In the genomic region with DNA sequence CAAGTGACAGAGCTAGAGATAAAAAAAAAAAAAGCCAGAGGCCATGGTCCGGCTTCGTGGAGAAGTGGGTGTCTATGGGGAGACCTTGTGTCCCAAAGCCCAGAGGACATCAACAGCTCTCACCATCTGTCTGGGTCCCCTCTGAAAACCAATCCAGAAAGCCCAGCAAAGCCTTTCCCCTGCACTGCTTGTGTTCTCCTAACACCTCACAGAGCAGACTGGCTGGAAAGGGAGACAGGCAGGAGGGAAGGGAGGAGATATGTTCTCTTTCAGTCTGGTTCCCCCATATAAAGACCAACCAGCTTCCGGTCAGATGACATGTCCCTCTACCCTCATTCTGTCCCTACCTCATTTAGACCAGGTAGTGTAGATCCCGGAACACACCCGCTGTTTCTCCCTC, we compare ENCODE assay signal across 14 mouse cellular contexts. TPM values are rescaled to one million over a fixed set of nuclear protein-coding genes. Genes with fewer than 3 reads are reported as not detected.
DNase-seq lines count a peak whose midpoint lies in the region; ATAC-seq lines count a peak whose summit lies in the region.
"Had no signal": no experiment of that assay in that cellular context is flagged by ENCODE, and none has a peak within 500 bp of the region (broad histone marks: within the 10 kb centered on the region; RNA-seq: fewer than 3 reads in every experiment).

No protein-coding gene starts in this region.

- H3K9me3 ChIP-seq in forebrain, embryonic 13.5 days (replicated peaks): no peaks in the 10 kb centered on the region
- no peaks in the 10 kb centered on the region for H3K9me3 ChIP-seq in hindbrain, embryonic 16.5 days (ENCODE audit: control insufficient read depth, low read length)
- no peaks in the 10 kb centered on the region for H3K9me3 ChIP-seq in neural tube, embryonic 13.5 days
- H3K9me3 ChIP-seq: limb, embryonic 15.5 days had no signal

- H3K27me3 ChIP-seq in forebrain, embryonic 13.5 days: peaks cover 53% of the 10 kb centered on the region
- peaks cover 10% of the 10 kb centered on the region; the same call in 1 of the 2 replicates for H3K27me3 ChIP-seq in hindbrain, embryonic 16.5 days (replicated peaks; ENCODE audit: control insufficient read depth, insufficient read depth, low read length)
- H3K27me3 ChIP-seq in neural tube, embryonic 13.5 days: peaks cover 88% of the 10 kb centered on the region

- peak; percentile 32 for DNase-seq in cerebellum, adult 9-10 months
- no peak for DNase-seq in cerebellum, adult 11 months
- no peak for DNase-seq in thymus, postnatal 14 days
- DNase-seq in kidney, postnatal 10 days: no peak
- DNase-seq in gastrocnemius, postnatal 14 days: no peak
- DNase-seq: adrenal gland, postnatal 25 days; heart, postnatal 10 days; kidney, adult 18-20 months; lung, embryonic 14.5 days had no signal

- H3K36me3 ChIP-seq in forebrain, embryonic 13.5 days (ENCODE audit: poor library complexity, severe bottlenecking): no peaks in the 10 kb centered on the region
- H3K36me3 ChIP-seq in hindbrain, embryonic 16.5 days (ENCODE audit: control insufficient read depth, insufficient read depth, low read length): no peaks in the 10 kb centered on the region
- H3K36me3 ChIP-seq in neural tube, embryonic 13.5 days: no peaks in the 10 kb centered on the region
- H3K36me3 ChIP-seq: limb, embryonic 15.5 days had no signal

- 59% methylated on average over 5 of the region's 5 CpGs for WGBS in forebrain, embryonic 13.5 days
- WGBS in hindbrain, embryonic 16.5 days: 40% methylated on average over 5 of the region's 5 CpGs
- 48% methylated on average over 5 of the region's 5 CpGs for WGBS in neural tube, embryonic 13.5 days

- intact Hi-C loops in gastrocnemius, postnatal 14 days (cut with DNase I; ENCODE audit: low total_unique reads): loop anchor here (10.0 kb wide), 2 partner anchors 426 to 1046 kb away; no protein-coding TSS in a partner anchor

- peak overlapping the region; percentile 19; the same call in 1 of the 2 replicates for H3K27ac ChIP-seq in forebrain, embryonic 13.5 days
- H3K27ac ChIP-seq in hindbrain, embryonic 16.5 days (ENCODE audit: low read depth, low read length): peak overlapping the region; percentile 49; the same call in 1 of the 2 replicates
- no peak overlapping the region for H3K27ac ChIP-seq in neural tube, embryonic 13.5 days (replicated peaks)
- H3K27ac ChIP-seq: limb, embryonic 15.5 days had no signal

- ATAC-seq in forebrain, embryonic 13.5 days: no peak
- no peak for ATAC-seq in hindbrain, embryonic 16.5 days
- ATAC-seq in neural tube, embryonic 13.5 days (ENCODE audit: low read depth): no peak

- no peak overlapping the region for H3K9ac ChIP-seq in forebrain, embryonic 13.5 days
- H3K9ac ChIP-seq in hindbrain, embryonic 16.5 days (ENCODE audit: low read depth, low read length): peak overlapping the region; percentile 48; the same call in 1 of the 2 replicates
- H3K9ac ChIP-seq in neural tube, embryonic 13.5 days: peak overlapping the region; percentile 91; the same call in 1 of the 2 replicates
- H3K9ac ChIP-seq: limb, embryonic 15.5 days; lung, embryonic 14.5 days had no signal

- H3K4me2 ChIP-seq in forebrain, embryonic 13.5 days: peak overlapping the region; percentile 99
- H3K4me2 ChIP-seq in hindbrain, embryonic 16.5 days (ENCODE audit: low read length): peak overlapping the region; percentile 84
- peak overlapping the region; percentile 98 for H3K4me2 ChIP-seq in neural tube, embryonic 13.5 days
- H3K4me2 ChIP-seq: limb, embryonic 15.5 days; lung, embryonic 14.5 days had no signal

- peaks cover 31% of the 10 kb centered on the region for H3K4me1 ChIP-seq in forebrain, embryonic 13.5 days
- peaks cover 8% of the 10 kb centered on the region for H3K4me1 ChIP-seq in hindbrain, embryonic 16.5 days (ENCODE audit: control insufficient read depth, insufficient read depth, low read depth, low read length)
- peaks cover 44% of the 10 kb centered on the region for H3K4me1 ChIP-seq in neural tube, embryonic 13.5 days (replicated peaks)

- peak overlapping the region; percentile 80 for H3K4me3 ChIP-seq in forebrain, embryonic 13.5 days
- peak overlapping the region; percentile 77 for H3K4me3 ChIP-seq in hindbrain, embryonic 16.5 days (ENCODE audit: low read length)
- peak overlapping the region; percentile 82 for H3K4me3 ChIP-seq in neural tube, embryonic 13.5 days
- H3K4me3 ChIP-seq: limb, embryonic 15.5 days had no signal

RNA-seq across cellular contexts. Expression of a gene that starts 3.3 kb away (rescaled TPM):
- polyA plus RNA-seq in forebrain, embryonic 13.5 days (2015; fragmentation: Nextera tagmentation; extraction: Ambion mirVana): 23.0 and 29.4 TPM in 2 replicates
- polyA plus RNA-seq in hindbrain, embryonic 16.5 days (2015; fragmentation: Nextera tagmentation; extraction: Ambion mirVana): 41.2 and 47.5 TPM in 2 replicates
- polyA plus RNA-seq in neural tube, embryonic 13.5 days (2015; fragmentation: Nextera tagmentation; extraction: Ambion mirVana): 30.4 and 33.6 TPM in 2 replicates
- 1 to 10 TPM; 2.6 to 3.4 TPM for total RNA-seq in gastrocnemius, postnatal 14 days (2021)
- total RNA-seq: granulocyte monocyte progenitor cell, adult 5-6 weeks had no signal
